Mouse (Mus musculus): ENCODE measurements at regions not wholly inside any gene's neighbourhood (a gene's known extent, or its start where the extent isn't known, plus 50 kb on each side); places are given as distances from the start of the nearest gene placed in this dataset.

DNA sequence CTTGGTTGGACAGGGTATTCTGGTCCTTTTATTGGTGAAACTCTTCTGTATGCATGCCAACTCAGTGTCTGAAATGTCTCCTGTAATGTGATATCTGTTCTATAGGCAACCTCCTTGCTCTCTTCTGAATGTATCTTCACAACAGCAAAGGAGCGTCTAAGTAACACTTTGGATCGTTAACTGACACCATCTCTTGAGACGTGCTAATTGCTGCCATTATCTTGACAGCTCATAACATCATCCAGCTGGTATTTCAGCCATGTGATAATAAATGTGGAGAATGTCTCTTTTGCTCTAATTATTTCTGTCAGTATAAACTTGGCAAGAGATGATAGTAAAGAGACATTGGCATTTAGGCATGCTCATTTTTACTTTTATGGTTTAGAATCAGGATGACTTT is 68.8 kb upstream of the Col8a1 start:
- no peak for DNase-seq (ENCODE audit: low read depth)

DNA sequence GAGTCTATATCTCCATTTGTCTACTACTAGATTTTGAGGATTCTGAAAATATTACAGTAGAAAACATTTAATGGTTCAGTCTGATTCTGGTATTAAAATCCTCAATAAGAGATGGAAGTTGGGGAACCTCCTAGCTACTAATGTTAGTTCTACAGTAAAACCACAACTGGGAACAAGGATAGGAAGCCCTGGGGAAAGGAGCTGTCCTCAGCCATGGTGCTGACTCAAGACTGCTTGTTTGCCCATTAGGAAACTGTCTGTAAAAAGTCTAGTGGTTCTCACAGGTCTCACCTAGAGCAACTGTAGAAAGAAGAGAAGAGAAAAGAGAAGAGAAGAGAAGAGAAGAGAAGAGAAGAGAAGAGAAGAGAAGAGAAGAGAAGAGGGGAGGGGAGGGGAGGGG is 90.9 kb upstream of the Col8a1 start:
- no peak for DNase-seq (ENCODE audit: low read depth)

DNA sequence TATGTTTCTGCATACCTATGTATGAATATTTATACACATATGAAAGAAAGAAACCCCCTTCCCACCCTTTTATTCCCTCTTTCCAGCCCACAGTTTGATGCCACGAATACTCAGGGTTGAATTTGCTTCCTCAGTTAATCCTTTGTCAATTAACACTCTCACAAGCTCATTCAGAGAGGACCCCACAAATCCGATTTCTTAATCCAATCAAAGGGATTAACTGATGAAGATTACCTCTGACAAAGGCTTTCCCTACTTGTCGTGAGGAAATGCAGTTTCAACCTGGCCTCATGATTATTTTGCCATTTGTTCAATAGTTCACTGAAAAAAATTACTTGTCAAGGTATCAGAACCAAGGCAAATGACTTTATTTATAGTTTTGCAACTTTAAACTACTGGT is 91.8 kb upstream of the Col8a1 start:
- no peak for DNase-seq (ENCODE audit: low read depth)

DNA sequence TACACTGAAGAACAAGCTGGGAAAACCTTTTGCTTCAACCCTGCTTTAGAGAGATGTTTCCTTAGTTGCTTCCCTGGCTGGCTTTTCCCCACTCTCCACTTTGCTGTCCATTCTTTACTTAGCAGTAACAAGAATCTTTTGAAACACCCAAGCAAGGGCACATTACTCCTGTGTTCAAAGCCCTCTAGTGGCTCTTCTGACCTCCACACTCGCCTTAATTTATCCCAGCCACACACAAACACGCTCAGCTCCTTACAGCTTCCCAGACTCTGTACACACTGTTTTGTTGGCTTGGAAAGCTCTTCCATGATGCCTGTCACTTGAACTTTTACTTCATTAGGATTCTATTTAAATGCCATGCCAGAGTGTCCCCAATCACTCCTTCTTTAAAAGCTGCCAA is 97.3 kb upstream of the Col8a1 start:
- DNase-seq (ENCODE audit: low read depth), result no peak

DNA sequence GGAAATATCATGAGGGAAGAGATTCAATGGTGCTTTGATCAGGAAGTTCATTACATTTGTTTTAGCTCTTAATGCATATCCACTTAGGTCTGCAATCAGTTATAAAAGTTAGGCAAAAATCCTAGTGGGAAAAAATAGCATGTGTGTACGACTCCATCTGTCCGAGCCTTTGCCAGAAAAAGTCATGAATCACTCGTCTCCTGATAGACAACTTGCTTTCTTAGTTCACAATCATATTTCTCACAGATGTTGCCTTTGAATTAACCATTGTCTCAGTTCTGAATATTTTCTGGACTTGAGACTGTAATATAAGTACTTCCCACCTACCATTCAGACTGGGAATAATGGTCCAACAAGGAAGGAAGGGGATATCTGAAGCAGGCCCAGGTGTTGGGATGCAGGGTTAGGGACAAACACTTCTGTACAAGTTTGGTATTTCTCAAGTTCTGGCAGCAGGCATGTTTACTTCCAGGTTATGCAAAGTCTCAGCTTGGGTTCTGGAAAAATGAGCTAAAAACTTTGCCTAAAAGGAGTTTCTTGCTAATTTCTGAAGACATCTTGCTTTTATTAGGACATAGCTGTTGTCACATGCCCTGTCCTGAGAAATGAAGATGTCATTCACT is 98.4 kb upstream of the Col8a1 start:
- DNase-seq (ENCODE audit: low read depth), result no peak

DNA sequence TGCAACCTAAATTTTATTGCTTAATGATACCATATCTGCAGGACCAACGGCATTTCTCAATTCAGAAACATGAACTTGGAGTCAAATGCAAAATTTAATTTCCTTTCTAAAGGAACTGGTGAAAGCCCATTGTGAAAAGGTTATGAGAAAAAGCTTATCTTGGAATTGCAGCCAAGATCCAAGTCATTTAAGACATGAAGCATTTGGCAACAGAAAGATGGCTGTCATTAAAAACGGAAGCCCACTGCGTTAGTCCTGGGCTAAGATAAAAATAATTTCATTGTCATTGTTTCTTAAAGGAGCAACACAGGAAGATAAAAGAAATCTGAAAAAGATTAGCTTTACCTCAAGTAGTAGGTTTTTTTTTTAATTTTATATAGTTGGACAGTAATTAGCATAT is 99.2 kb upstream of the Col8a1 start:
- no peak for DNase-seq (ENCODE audit: low read depth)

DNA sequence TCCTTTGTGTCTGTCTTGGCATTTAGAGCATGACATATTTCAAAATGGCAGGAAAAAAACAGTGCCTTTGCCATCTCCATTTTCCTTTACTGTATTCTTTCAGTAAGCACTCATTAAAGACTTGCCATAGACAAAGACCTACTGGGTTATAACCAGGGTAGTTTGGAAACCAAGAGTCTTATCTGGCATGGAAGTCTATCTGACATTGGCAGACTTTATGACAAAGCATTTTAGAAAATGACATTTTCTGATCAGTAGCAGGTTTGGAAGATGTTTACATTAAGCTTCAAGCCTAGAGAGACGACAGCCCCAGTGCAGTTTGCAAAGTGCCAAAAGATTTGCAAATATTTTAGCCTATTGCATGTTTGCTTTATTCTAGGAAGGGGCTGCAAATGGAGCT is 102.5 kb upstream of the Col8a1 start:
- no peak for DNase-seq (ENCODE audit: low read depth)

DNA sequence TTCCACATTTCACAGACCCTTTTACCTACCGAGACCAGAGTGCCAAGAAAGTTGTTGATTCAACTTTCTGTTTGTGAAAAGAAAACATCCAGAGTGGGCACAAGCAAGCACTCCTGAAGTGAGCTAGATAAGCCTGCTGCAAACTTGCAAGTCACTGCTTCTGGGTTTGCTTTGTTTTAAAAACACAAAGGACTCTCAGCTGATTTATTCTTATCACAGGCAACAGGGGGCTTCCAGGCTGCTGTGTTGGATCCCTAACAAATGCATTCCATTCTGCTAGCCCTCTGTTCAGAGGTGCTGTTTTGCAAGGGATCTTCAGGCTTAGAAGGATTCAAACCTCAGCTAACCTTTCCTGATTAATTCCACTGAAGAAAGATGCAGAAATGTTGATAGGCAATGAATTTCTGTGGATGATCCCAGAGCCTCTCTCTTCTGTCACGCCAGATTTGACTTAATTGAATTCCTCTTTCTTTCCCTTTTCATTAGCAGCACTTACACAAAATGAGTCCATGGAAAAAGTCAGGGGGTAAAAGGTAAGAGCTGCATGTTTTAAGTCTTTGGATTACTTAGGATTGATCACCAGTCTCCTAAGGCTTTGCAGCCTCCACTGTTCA is 103.7 kb upstream of the Col8a1 start:
- DNase-seq (ENCODE audit: low read depth), result no peak

DNA sequence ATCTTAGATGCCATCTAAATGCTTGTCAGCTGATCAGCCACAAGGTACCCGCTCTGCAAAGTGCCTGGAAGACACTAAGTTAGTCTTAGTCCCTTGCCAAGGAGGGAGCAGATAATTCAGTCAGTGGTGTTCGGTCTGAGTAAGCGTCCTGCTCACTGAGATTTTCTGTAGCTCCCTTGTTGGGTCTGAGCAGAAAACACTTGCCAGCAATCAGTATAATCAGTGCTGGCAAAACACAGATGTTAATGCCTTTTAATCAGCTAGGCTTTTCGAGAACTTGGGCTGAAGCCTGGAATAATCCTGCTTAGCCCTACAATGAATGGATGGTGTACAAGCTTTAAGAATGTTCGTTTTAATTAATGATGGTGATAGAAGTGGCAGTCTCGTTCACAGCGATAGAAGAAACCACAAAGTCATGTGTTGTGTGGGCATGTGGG is 104.2 kb upstream of the Col8a1 start:
- DNase-seq (ENCODE audit: low read depth), result no peak

DNA sequence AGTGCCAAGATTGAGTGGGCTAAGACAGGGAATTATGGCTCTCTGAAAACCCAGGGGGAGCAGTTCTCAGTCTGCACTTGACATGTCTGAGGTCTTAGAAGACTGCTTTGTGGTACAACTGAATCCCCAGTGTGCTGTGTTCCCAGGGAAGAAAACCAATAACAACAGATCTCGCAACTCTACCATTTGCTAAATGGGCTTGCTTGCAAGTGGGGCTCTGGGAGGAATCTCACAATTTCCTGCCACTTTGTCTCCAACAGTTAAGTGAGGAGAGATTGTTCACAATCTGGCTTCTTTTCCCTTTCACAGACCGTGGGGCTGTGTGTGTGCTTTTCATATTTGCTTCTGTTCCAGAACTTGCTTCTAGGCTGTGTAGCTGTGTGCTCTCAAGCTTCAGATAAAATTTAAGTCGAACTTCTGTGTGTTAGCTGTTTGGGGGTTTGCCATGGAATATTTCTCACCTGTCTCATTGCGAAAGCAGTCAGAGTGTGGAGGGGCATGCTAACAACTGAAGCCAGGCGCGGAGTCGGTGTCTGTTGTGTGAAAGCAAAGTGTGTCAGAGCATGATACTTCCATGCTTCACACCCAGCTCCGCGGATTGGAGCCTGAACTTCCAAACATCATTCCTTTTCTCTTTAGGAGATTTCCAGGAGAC is 108.8 kb upstream of the Col8a1 start:
- no peak for DNase-seq (ENCODE audit: low read depth)

DNA sequence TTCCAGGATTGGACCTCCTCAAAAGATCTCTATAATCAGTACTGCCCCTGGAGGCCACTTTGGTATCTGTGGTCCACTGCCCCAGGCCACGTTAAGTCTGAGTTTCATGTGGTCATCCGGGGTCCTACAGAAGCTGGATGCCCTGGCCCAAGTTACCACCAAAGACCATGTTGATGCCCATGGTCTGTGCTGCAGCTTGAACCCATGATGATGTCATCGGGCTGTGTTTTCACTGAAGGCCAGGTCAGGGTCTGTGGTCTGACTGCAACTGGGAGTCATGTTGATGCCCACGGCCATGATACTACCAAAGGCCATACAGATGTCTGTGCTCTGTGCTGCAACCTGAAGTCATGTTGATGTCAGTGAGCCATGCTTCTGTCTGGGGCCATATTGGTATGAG is 122.3 kb upstream of the Col8a1 start:
- no peak for DNase-seq (ENCODE audit: low read depth)

DNA sequence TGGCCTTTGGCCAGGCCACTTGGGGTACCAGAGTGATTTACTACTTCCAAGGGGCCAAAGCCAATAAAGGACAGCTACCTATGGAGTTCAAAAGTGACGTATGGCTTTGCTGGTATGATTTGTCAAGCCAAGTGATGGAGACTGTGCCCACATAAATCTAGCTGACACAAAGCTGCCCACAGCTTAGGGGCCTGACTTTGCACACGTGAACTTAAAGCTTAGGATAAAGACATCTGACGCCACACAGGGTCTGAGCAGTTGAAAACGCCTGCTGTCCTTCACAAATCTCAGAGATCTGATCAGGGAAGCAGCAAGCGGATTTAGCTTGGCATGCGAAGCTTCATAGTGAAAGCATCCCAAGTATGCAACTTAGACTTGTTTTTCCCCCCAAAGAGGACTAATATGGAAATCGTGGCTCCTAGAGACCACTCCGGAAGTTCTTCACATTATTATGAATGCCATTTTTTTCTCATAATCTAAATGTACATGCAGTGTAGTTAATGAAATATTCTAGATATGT is 127.1 kb upstream of the Col8a1 start:
- no peak for DNase-seq (ENCODE audit: low read depth)

DNA sequence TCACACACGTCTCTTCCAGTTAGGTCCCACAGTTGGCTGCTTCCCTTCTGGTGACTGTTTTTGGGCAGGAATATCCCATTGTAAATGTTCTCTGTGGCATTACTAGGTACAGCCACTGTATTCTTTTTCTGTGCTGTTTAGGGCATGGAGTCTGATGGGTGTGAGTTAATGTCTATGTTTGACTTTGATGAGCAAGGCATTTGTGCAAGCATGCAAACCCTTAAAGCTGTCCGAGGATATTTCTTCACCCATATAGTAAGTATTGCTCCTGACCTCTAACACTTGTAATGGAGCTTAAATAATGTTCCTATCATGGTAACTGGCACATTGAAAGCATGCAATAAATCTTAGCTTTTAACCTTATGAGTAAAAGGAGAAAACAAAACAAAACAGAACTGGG is 133.6 kb upstream of the Col8a1 start:
- no peak for DNase-seq (ENCODE audit: low read depth)

DNA sequence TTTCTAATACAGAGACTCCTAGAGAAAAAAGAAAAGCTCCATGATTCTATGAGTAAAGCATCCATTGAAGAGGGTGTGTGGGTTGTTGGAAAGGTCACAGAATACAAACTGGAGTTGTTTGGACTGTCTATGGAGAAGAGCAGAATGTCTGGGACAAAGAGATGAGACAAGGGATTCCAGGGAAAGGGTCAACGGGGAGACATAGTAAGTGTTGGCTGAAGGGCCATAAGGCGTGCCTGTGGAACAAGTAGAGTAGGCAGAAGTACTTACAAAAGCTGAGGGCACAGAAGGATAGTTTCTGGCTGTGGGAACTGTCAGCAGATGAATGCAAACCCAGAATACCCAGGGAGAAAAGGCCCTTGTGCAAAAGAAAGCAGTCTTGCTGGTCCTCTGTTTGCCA is 134.0 kb upstream of the Col8a1 start:
- DNase-seq (ENCODE audit: low read depth), result no peak

DNA sequence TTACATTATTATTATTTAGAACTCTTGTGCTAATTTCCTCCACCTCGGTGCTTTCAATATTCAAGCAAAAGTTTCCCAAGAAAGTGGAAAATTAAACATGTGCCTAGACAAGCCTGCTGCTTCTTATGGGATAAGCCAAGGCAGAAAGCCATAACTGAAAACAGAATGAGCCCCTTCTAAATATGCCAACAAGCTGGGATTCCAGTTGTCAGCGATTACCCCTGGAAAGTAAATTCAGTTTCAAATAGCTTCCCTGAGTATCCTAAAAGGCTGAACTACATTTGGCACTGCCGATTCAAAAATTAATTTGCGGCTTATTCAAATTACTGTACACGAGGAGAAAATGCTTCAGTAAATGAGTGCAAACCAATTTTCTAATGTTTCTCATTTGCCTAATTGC is 135.6 kb upstream of the Col8a1 start:
- no peak for DNase-seq (ENCODE audit: low read depth)

DNA sequence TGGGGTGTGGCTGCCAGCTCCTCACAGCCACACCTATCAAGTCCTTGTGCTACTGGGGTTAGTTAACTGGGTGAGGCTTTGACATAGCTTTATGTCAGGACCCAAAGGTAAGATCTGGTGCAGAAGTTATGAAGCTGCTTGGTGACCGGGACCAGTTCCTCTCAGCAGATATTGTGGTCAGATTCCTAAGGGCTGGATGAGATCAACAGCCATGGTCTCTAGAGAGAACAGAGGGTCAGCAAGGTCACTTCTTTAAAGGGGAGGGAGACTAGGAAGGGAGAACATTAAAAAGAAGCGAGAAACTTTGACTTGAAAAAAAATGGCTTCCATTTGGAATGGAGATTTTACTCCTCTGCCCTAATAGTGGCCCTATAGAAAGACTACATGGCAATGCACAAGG is 138.6 kb upstream of the Col8a1 start:
- no peak for DNase-seq (ENCODE audit: low read depth)

DNA sequence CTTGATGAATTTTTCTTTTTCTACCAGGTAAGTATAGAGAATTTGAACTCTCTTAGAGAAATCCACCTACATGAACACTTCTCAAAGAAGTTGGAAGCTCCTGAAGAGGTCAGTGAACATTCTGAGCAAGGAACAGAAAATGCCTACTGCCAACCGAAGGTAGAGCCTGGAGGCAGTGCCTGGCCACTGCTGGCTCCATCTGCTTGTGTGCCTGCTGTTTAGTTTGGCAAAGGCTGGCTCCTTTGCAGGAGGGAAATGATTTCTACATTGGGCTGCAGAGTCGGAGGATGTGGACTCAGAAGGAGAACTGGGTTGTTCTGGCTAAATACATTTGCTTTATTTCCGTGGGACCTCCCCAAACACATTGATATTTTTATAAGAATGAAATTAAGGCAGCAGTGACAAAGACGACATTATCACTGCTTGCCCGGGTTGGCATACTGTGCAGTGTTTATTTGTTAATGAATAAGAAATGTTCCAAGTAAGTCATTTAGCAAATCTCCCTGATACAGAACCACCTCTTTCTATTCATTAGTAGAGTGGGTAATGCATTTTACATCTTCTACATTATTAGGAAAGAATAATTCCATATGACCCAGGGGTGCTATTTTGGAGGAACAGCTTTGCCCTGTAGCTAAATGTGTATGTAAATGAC is 139.3 kb upstream of the Col8a1 start:
- DNase-seq (ENCODE audit: low read depth), result no peak

DNA sequence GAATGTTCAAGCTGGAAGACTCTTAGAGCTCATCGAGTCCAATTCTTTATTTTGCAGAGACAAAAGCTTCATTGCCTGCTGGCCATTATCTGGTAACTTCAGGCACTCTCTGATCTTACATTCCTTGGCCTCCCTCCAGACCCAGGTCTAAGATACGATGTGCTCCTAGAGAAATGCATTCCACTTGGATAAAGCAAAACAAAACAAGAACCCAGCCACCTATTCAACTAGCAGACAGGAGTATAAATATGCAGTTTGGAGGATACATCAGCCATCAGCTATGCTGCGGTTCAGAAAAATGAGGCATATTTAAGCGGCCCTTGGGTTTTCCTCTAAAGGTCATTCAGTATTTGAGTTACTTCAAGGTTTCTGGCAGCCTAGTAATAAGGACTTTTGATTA is 146.5 kb upstream of the Col8a1 start:
- no peak for DNase-seq (ENCODE audit: low read depth)

DNA sequence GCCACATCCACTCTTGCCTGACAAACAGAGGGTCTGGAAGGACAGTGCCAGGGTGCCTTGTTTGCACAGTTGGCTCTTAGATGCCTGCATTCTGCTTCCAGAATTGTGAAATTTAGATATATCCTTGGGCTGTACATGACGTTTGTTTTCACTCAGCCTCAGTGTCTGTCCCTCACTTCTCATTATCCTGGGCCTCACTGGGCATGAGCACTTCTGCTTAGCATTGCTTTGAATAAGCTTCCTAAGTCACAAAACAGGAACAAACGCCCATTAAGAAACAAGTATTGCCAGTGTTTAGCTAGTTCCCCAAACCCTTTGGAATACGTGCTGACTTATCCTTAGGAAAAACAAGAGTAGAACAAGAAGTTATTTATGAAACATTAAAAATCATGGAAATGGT is 148.0 kb upstream of the Col8a1 start:
- DNase-seq (ENCODE audit: low read depth), result no peak

DNA sequence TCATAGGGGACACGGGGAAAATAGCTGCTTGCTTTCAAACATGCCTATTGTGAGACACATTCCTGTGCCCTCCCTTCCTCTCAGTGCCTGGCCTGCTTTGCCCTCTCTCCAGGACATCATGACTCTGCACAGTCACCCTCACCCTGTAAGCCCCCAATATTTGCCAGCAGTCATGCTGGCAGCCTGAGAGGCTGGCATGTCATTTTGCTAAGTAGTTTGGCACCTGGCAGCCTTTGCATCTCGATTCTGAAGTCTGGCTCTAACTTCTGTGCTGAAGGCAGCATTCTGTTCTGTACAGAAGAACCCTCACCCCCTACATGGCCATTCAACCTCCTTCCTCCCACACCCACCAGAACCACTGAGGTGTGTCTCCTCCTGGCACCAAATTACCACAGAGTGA is 157.5 kb upstream of the Col8a1 start:
- no peak for DNase-seq (ENCODE audit: low read depth)

DNA sequence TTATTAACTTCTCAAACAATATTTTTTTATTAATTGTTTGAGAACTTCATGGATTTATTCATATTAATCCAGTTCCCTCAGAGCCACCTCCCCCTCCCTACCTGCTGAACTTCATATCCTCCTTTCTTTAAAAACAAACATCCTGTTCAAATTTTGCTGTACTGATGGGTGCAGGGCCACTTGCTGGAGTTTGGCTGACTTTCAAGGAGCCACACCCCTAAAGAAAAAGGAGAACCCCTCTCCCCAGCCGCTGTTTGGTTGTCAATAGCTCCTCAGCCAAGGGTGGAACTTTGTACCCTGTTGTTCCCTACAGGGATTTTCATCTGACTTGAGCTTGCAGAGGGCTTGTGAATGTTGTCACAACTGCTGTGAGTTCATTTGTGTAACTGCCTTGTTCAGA is 160.0 kb upstream of the Col8a1 start:
- DNase-seq (ENCODE audit: low read depth), result no peak

DNA sequence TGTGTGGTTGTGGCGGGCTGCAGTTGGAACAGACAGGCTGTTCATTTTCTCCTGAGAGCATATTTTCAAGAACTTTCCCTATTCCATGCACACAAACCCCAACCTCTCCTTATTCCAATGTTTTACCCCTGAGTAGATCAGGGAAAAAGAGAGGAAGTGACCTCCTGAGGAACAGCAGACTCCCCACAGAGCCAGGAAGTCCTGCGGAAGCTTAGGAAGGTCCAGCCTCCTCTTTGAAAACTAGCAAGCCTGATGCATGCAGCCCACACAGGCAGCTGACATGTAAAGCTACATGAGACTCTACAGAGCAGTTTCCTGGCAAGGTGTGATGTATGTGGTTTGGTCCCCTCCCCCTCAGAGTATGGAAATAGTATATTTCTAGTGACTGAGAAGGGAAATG is 160.9 kb upstream of the Col8a1 start:
- DNase-seq (ENCODE audit: low read depth), result no peak

Data from gonadal fat pad, adult 2 months (tissue).